14 mouse cellular contexts compared by ENCODE assay signal in the genomic region with DNA sequence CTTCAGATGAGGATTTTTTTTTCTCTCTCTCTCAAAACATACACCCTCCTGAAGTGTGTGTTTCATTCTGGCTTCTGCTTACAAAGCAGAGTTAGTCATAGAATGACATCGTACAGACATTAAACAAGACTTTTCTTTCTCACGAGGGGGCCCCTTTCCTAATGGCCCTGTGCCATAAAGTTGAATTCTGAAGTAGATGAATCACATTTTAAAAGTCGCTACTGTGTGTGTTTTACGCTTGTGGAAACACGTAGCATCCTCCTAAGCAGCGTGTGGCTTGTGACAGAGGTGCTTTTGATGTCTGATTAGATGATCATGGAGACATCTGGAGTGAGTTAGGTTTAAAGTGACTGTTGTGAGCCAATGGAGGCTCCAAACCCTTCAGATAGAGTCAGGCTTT.
A peak's percentile ranks its signal among the peaks of the same experiment; 100 is the strongest.
DNase-seq lines count a peak whose midpoint lies in the region; ATAC-seq lines count a peak whose summit lies in the region.
"Had no signal": no experiment of that assay in that cellular context is flagged by ENCODE, and none has a peak within 500 bp of the region (broad histone marks: within the 10 kb centered on the region; RNA-seq: fewer than 3 reads in every experiment).

No protein-coding gene starts in this region.

- no peaks in the 10 kb centered on the region for H3K4me1 ChIP-seq in midbrain, embryonic 14.5 days (ENCODE audit: control insufficient read depth, insufficient read depth, low read length)
- H3K4me1 ChIP-seq in midbrain, embryonic 13.5 days (replicated peaks): no peaks in the 10 kb centered on the region; the same call in 1 of the 2 replicates

- no peak overlapping the region for H3K9ac ChIP-seq in midbrain, embryonic 14.5 days (replicated peaks; ENCODE audit: low read length)
- H3K9ac ChIP-seq in midbrain, embryonic 13.5 days (replicated peaks): no peak overlapping the region
- H3K9ac ChIP-seq: liver, postnatal 0 days had no signal

- no peak overlapping the region for H3K4me2 ChIP-seq in midbrain, embryonic 14.5 days (ENCODE audit: low read length)
- no peak overlapping the region for H3K4me2 ChIP-seq in midbrain, embryonic 13.5 days (replicated peaks)

- no peaks in the 10 kb centered on the region for H3K36me3 ChIP-seq in midbrain, embryonic 14.5 days (ENCODE audit: control insufficient read depth, insufficient read depth, low read length)
- no peaks in the 10 kb centered on the region for H3K36me3 ChIP-seq in midbrain, embryonic 13.5 days

- H3K9me3 ChIP-seq in midbrain, embryonic 14.5 days (ENCODE audit: control insufficient read depth, low read length): no peaks in the 10 kb centered on the region
- no peaks in the 10 kb centered on the region for H3K9me3 ChIP-seq in midbrain, embryonic 13.5 days

- no peak overlapping the region for H3K4me3 ChIP-seq in midbrain, embryonic 14.5 days (replicated peaks; ENCODE audit: low read depth, low read length)
- H3K4me3 ChIP-seq in midbrain, embryonic 13.5 days (replicated peaks): no peak overlapping the region
- H3K4me3 ChIP-seq: layer of hippocampus, adult 2 months had no signal

- H3K27me3 ChIP-seq in midbrain, embryonic 14.5 days (ENCODE audit: control insufficient read depth, insufficient read depth, low read length): no peaks in the 10 kb centered on the region
- no peaks in the 10 kb centered on the region for H3K27me3 ChIP-seq in midbrain, embryonic 13.5 days

- ATAC-seq in midbrain, embryonic 14.5 days (ENCODE audit: low FRiP score, low TSS enrichment): no peak
- ATAC-seq in midbrain, embryonic 13.5 days: no peak
- ATAC-seq: forebrain, embryonic 16.5 days; liver, postnatal 0 days had no signal

- 71% methylated on average over 6 of the region's 6 CpGs for WGBS in midbrain, embryonic 14.5 days
- WGBS in midbrain, embryonic 13.5 days: 73% methylated on average over 6 of the region's 6 CpGs

- peak; percentile 8 for DNase-seq in midbrain, embryonic 14.5 days
- peak; percentile 69 for DNase-seq in embryo, embryonic 10.5 days (ENCODE audit: low spot score)
- DNase-seq in forelimb bud, embryonic 11.5 days (ENCODE audit: low read depth, low spot score): peak; percentile 44
- DNase-seq in mesoderm, embryonic 11.5 days (ENCODE audit: low read depth, low spot score): peak; percentile 59
- DNase-seq in frontal cortex, postnatal 36 days (ENCODE audit: low spot score in 2 of 2): no peak
- DNase-seq in layer of hippocampus, adult 11-12 months (ENCODE audit: low spot score): no peak
- DNase-seq in left cerebral cortex, adult 18-20 months (ENCODE audit: low spot score in 2 of 2): no peak
- DNase-seq: adrenal gland, postnatal 10 days; kidney, adult 9 months; liver, postnatal 0 days; right cerebral cortex, postnatal 4 days had no signal

- H3K27ac ChIP-seq in midbrain, embryonic 14.5 days (replicated peaks; ENCODE audit: low read depth, low read length): no peak overlapping the region
- H3K27ac ChIP-seq in midbrain, embryonic 13.5 days: no peak overlapping the region
- H3K27ac ChIP-seq: layer of hippocampus, adult 2 months had no signal

Comparison
In these comparisons a context has a peak if more than half of its experiments do, and no peak if none do; other contexts are left out.
1. DNase-seq: peak in midbrain, embryonic 14.5 days (single experiment), embryo, embryonic 10.5 days (single experiment), forelimb bud, embryonic 11.5 days (single experiment) and mesoderm, embryonic 11.5 days (single experiment); none in frontal cortex, postnatal 36 days (0 of 2), layer of hippocampus, adult 11-12 months (single experiment) and left cerebral cortex, adult 18-20 months (0 of 2).